Mouse (Mus musculus): ENCODE results near the gene Aox1. TPM values are rescaled to one million over a fixed set of nuclear protein-coding genes. Genes with fewer than 3 reads are reported as not detected.

Gene Aox1
- 3.7 TPM for polyA plus RNA-seq (2015; fragmentation: Illumina TruSeq; extraction: RNeasy Lipid Tissue Mini Kit (QIAGEN cat#74804); ENCODE audit: low read depth, low replicate concordance)

DNA sequence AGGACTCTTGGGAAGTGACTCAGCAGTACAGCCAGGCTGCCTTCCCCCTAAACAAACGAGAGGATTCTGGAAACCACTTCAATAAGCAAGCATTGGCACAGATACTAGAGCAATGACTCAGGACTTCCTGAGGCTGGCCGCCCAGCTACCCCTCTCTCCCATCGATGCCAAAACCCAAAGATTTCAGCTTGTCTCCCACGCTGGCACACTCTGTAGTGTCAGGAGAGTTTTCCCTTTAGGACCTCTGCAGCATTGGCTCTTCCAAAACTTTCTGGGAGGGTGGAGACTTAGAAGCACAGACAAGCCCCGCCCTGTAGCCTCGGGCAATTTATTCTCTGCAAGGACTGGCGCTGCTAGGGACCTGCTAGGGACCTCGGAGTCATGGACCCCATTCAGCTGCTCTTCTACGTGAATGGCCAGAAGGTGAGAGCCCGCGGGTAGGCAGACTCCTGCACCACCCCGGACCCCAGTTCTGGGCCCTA lies at the start of gene Aox1:
Aox1 (plus strand) TSS at position 296 of the 482 bp plus-strand sequence.

GRCm38 (mm10) chr1:57995432-57996132 lies 34.1 kb upstream of the Aox1 start, which contains the start of gene Sgo2a:
TSS of gene Sgo2a (plus strand) at chr1:57995971.

DNA sequence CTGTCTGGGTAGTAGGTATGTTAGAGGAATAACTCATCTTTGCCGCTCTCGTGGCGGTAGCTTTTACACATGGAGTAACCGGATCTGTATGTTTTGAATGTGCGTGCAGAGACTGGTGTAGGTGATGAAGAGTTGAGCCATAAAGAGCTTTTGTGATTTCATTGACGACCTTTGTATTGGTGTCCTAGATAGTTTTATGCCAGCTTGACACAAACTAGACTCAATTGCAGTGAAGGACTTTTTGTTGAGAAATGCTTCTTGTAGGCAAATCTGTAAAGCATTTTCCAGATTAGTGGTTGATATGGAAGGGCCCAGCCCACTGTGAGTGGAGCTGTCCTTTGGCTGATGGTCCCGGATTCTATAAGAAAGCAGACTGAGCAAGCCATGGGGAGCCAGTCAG lies 10.9 kb upstream of the Aox1 start, which contains the start of gene Kctd18:
Kctd18 (minus strand) TSS at position 101 of the 400 bp plus-strand sequence.

GRCm38 (mm10) chr1:58112880-58113279 lies 83.1 kb downstream of the Aox1 start, which contains the start of gene Aox3:
TSS of gene Aox3 (plus strand) at chr1:58113130.

Other genes starting within 250 kb of the Aox1 start
- gene Sgo2a, start 34.0 kb upstream of the Aox1 start, polyA plus RNA-seq (2015; fragmentation: Illumina TruSeq; extraction: RNeasy Lipid Tissue Mini Kit (QIAGEN cat#74804); ENCODE audit: low read depth, low replicate concordance), result 0.54 TPM
- 14.9 TPM for gene Kctd18, start 11.0 kb upstream of the Aox1 start, polyA plus RNA-seq (2015; fragmentation: Illumina TruSeq; extraction: RNeasy Lipid Tissue Mini Kit (QIAGEN cat#74804); ENCODE audit: low read depth, low replicate concordance)
- 0.97 TPM for gene Aox3, start 83.2 kb downstream of the Aox1 start, polyA plus RNA-seq (2015; fragmentation: Illumina TruSeq; extraction: RNeasy Lipid Tissue Mini Kit (QIAGEN cat#74804); ENCODE audit: low read depth, low replicate concordance)
- gene Aox4, start 180.5 kb downstream of the Aox1 start, polyA plus RNA-seq (2015; fragmentation: Illumina TruSeq; extraction: RNeasy Lipid Tissue Mini Kit (QIAGEN cat#74804); ENCODE audit: low read depth, low replicate concordance), result 0.58 TPM
- gene Aox2, start 248.4 kb downstream of the Aox1 start, polyA plus RNA-seq (2015; fragmentation: Illumina TruSeq; extraction: RNeasy Lipid Tissue Mini Kit (QIAGEN cat#74804); ENCODE audit: low read depth, low replicate concordance), result not detected